28 mouse cellular contexts compared by ENCODE assay signal in the genomic region with DNA sequence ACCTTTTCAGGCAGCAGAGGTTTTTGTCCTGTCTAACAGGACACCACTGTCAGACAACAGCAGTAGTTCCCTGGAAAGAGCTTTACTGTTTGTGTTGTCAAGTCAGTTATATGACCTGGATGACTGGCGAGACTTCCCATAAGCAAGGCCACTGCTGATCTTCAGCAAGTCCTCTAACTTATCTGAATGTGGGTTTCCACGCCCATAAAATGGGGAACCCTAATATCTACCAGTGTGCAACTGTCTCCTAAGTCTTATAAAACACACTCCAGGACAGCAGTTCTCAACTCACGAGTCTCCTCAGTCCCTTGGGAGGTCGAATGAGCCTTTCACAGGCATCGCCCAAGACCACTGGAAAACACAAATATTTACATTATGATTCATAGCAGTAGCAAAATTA.
"Had no signal": no experiment of that assay in that cellular context is flagged by ENCODE, and none has a peak within 500 bp of the region (broad histone marks: within the 10 kb centered on the region; RNA-seq: fewer than 3 reads in every experiment).

No protein-coding gene starts in this region.

- H3K36me3 ChIP-seq: heart, embryonic 13.5 days; heart, embryonic 15.5 days; hindbrain, embryonic 13.5 days; hindbrain, embryonic 15.5 days; kidney, embryonic 15.5 days; limb, embryonic 10.5 days; limb, embryonic 12.5 days; liver, embryonic 13.5 days; liver, embryonic 15.5 days had no signal

- H3K9ac ChIP-seq: heart, embryonic 13.5 days; heart, embryonic 15.5 days; hindbrain, embryonic 13.5 days; hindbrain, embryonic 15.5 days; kidney, embryonic 15.5 days; limb, embryonic 12.5 days; liver, embryonic 13.5 days; liver, embryonic 15.5 days had no signal

- H3K4me3 ChIP-seq: heart, embryonic 13.5 days; heart, embryonic 15.5 days; hindbrain, embryonic 13.5 days; hindbrain, embryonic 15.5 days; kidney, embryonic 15.5 days; left cerebral cortex, adult 2 months; limb, embryonic 10.5 days; limb, embryonic 12.5 days; liver, embryonic 13.5 days; liver, embryonic 15.5 days had no signal

- H3K9me3 ChIP-seq: heart, embryonic 15.5 days; hindbrain, embryonic 13.5 days; hindbrain, embryonic 15.5 days; kidney, embryonic 15.5 days; limb, embryonic 10.5 days; limb, embryonic 12.5 days; liver, embryonic 13.5 days; liver, embryonic 15.5 days had no signal

- ATAC-seq: hindbrain, postnatal 0 days; intestine, embryonic 16.5 days had no signal

- H3K27ac ChIP-seq: heart, embryonic 13.5 days; heart, embryonic 15.5 days; hindbrain, embryonic 13.5 days; hindbrain, embryonic 15.5 days; hindbrain, postnatal 0 days; kidney, embryonic 15.5 days; kidney, postnatal 0 days; left cerebral cortex, adult 2 months; limb, embryonic 10.5 days; liver, embryonic 13.5 days; liver, embryonic 15.5 days had no signal

- DNase-seq: gastrocnemius, postnatal 14 days; gastrocnemius, postnatal 36 days; heart, adult 18-20 months; heart, postnatal 14 days; heart, postnatal 36 days; kidney, adult 11 months; kidney, adult 2 months; kidney, adult 9 months; kidney, postnatal 14 days; kidney, postnatal 36 days; layer of hippocampus, adult 9-11 months; layer of hippocampus, postnatal 36 days; liver; liver, embryonic 13.5 days had no signal

- H3K4me2 ChIP-seq: heart, embryonic 11.5 days; heart, embryonic 13.5 days; heart, embryonic 15.5 days; hindbrain, embryonic 13.5 days; hindbrain, embryonic 15.5 days; kidney, embryonic 15.5 days; limb, embryonic 12.5 days; liver, embryonic 11.5 days; liver, embryonic 13.5 days; liver, embryonic 15.5 days had no signal

- H3K27me3 ChIP-seq: heart, embryonic 13.5 days; heart, embryonic 15.5 days; hindbrain, embryonic 13.5 days; hindbrain, embryonic 15.5 days; kidney, embryonic 15.5 days; liver, embryonic 13.5 days; liver, embryonic 15.5 days had no signal

- H3K4me1 ChIP-seq: kidney, embryonic 15.5 days had no signal
